ENCODE assay signal across 9 mouse cellular contexts in the genomic region with DNA sequence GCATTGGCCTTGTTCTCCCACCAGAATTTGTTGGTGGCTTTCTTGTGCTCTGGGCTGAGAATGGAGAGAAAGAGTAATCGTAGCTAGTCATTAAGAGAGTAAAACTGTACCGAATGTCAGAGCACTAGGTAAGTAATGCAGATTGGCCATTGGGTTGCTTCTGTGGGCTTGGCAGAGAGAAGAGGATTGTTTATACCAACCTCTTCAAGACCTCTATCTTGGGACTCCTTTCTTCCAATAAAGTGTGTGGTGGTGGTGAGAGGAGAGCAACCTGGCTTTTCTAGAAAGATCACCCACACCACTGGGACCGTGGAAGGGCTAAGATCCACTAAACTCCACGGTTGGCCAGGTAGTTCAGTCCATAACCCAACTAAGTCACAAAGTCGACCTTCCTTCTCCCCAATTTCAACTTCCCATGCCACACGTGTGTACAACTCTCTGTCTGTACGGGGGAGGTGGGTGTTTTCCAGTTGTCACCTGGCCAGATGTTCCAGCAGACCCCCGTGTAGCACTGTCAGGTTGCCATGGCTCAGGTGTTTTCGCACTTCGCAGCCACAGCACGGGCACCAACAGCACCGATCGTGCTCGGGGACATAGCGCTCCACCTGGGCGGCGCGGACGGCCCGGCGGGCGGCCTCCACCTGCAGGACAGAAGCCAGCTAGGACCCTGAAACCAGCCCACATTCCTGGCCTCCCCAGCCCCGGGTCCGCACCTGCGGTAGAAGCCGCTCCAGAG. TPM values are rescaled to one million over a fixed set of nuclear protein-coding genes. Genes with fewer than 3 reads are reported as not detected.
DNase-seq lines count a peak whose midpoint lies in the region; ATAC-seq and TF ChIP-seq lines count a peak whose summit lies in the region.
"Had no signal": no experiment of that assay in that cellular context is flagged by ENCODE, and none has a peak within 500 bp of the region (broad histone marks: within the 10 kb centered on the region; RNA-seq: fewer than 3 reads in every experiment).

No protein-coding gene starts in this region.

- WGBS in kidney, embryonic 14.5 days: 8% methylated on average over 26 of the region's 26 CpGs
- 3% methylated on average over 26 of the region's 26 CpGs for WGBS in bone marrow, adult 2 months
- 8% methylated on average over 26 of the region's 26 CpGs for WGBS in forebrain, postnatal 0 days

- H3K9ac ChIP-seq in kidney, embryonic 14.5 days (ENCODE audit: low read depth, low read length): peak overlapping the region; percentile 79
- H3K9ac ChIP-seq in forebrain, postnatal 0 days: peak overlapping the region; percentile 76

- TF ChIP-seq POLR2A in bone marrow, adult 2 months (IDR thresholded peaks at IDR 0.05; ENCODE audit: borderline replicate concordance, control insufficient read depth, low read depth, low read length): no peak

- peak overlapping the region; percentile 86 for H3K4me2 ChIP-seq in kidney, embryonic 14.5 days (replicated peaks; ENCODE audit: low read depth, low read length)
- H3K4me2 ChIP-seq in forebrain, postnatal 0 days (ENCODE audit: low read depth): peak overlapping the region; percentile 98

- no peaks in the 10 kb centered on the region for H3K27me3 ChIP-seq in kidney, embryonic 14.5 days (ENCODE audit: control insufficient read depth, insufficient read depth, low read length)
- H3K27me3 ChIP-seq in forebrain, postnatal 0 days (ENCODE audit: insufficient read depth, low read length): no peaks in the 10 kb centered on the region

- TF ChIP-seq CTCF in bone marrow, adult 2 months (IDR thresholded peaks at IDR 0.05; ENCODE audit: control insufficient read depth, insufficient read depth, low read length): no peak
- TF ChIP-seq CTCF in forebrain, postnatal 0 days (IDR thresholded peaks at IDR 0.05; ENCODE audit: low read depth): no peak

- no peak for DNase-seq in kidney, adult 11 months
- no peak for DNase-seq in forebrain, postnatal 0 days
- no peak for DNase-seq in layer of hippocampus, postnatal 14 days (ENCODE audit: low spot score in 2 of 2)
- no peak for DNase-seq in embryo, embryonic 10 days (ENCODE audit: low spot score)
- no peak for DNase-seq in thymus, postnatal 25 days

- H3K9me3 ChIP-seq in kidney, embryonic 14.5 days (ENCODE audit: control insufficient read depth, low read length): no peaks in the 10 kb centered on the region
- H3K9me3 ChIP-seq in forebrain, postnatal 0 days (ENCODE audit: low read length): no peaks in the 10 kb centered on the region

- peak overlapping the region; percentile 48; the same call in 1 of the 2 replicates for H3K27ac ChIP-seq in kidney, embryonic 14.5 days (ENCODE audit: low read depth, low read length)
- peak overlapping the region; percentile 69 for H3K27ac ChIP-seq in bone marrow, adult 2 months (ENCODE audit: control insufficient read depth, insufficient read depth, low read depth, low read length, poor library complexity)
- peak overlapping the region; percentile 77; the same call in 1 of the 2 replicates for H3K27ac ChIP-seq in forebrain, postnatal 0 days (ENCODE audit: low read depth, low read length)

- peaks cover 5% of the 10 kb centered on the region; the same call in 1 of the 2 replicates for H3K4me1 ChIP-seq in kidney, embryonic 14.5 days (ENCODE audit: control insufficient read depth, insufficient read depth, low read length)
- H3K4me1 ChIP-seq in bone marrow, adult 2 months (ENCODE audit: control insufficient read depth, insufficient read depth, low read length): peaks cover 2% of the 10 kb centered on the region
- H3K4me1 ChIP-seq in forebrain, postnatal 0 days (ENCODE audit: insufficient read depth): peaks cover 6% of the 10 kb centered on the region; the same call in 1 of the 2 replicates

- H3K4me3 ChIP-seq in kidney, embryonic 14.5 days (ENCODE audit: low read length): peak overlapping the region; percentile 85
- peak overlapping the region; percentile 97 for H3K4me3 ChIP-seq in bone marrow, adult 2 months (replicated peaks; ENCODE audit: control insufficient read depth, low read depth, low read length)
- H3K4me3 ChIP-seq in forebrain, postnatal 0 days (ENCODE audit: low read depth, low read length): peak overlapping the region; percentile 72

- ATAC-seq in kidney, embryonic 14.5 days (ENCODE audit: low FRiP score, low TSS enrichment): peak; percentile 83
- ATAC-seq in forebrain, postnatal 0 days: peak; percentile 26; the same call in 1 of the 2 replicates
- ATAC-seq in megakaryocyte-erythroid progenitor cell, adult 5-6 weeks (replicated peaks; ENCODE audit: low FRiP score, low TSS enrichment, poor library complexity, severe bottlenecking): peak; percentile 13; the same call in 1 of the 2 replicates

- peaks cover 22% of the 10 kb centered on the region for H3K36me3 ChIP-seq in kidney, embryonic 14.5 days (ENCODE audit: control insufficient read depth, insufficient read depth, low read length)
- peaks cover 10% of the 10 kb centered on the region for H3K36me3 ChIP-seq in forebrain, postnatal 0 days (ENCODE audit: insufficient read depth)

RNA-seq across cellular contexts. Expression of a gene that starts 1.0 kb away (rescaled TPM):
- 26.7 and 28.3 TPM in 2 replicates for polyA plus RNA-seq in kidney, embryonic 14.5 days (2014; fragmentation: Nextera tagmentation; extraction: Ambion mirVana)
- 22.1 and 68.9 TPM in 2 replicates for polyA plus RNA-seq in bone marrow, adult 2 months (2011; ENCODE audit: insufficient read depth, insufficient read length, low replicate concordance, missing spikeins)
- 24.4 and 24.5 TPM in 2 replicates for total RNA-seq in forebrain, postnatal 0 days (2014; rRNA removed)
- polyA plus RNA-seq in forebrain, postnatal 0 days (2015; fragmentation: Nextera tagmentation; extraction: Ambion mirVana): 20.1 and 25.2 TPM in 2 replicates
- total RNA-seq in megakaryocyte-erythroid progenitor cell, adult 5-6 weeks (2014; fragmentation: Nextera tagmentation): 51.4 and 56.1 TPM in 2 replicates
- 18.9 and 19.3 TPM in 2 replicates for total RNA-seq in megakaryocyte-erythroid progenitor cell, adult 5-6 weeks (2017)
- total RNA-seq in layer of hippocampus, postnatal 14 days (2021): 10 to 100 TPM; 19.6 to 24.1 TPM

RNA-seq across cellular contexts. Expression of a gene that starts 9.9 kb away (rescaled TPM):
- 143 and 162 TPM in 2 replicates for polyA plus RNA-seq in kidney, embryonic 14.5 days (2014; fragmentation: Nextera tagmentation; extraction: Ambion mirVana)
- polyA plus RNA-seq in bone marrow, adult 2 months (2011; ENCODE audit: insufficient read depth, insufficient read length, low replicate concordance, missing spikeins): 36.9 and 50.1 TPM in 2 replicates
- 195 and 237 TPM in 2 replicates for total RNA-seq in forebrain, postnatal 0 days (2014; rRNA removed)
- 369 and 397 TPM in 2 replicates for polyA plus RNA-seq in forebrain, postnatal 0 days (2015; fragmentation: Nextera tagmentation; extraction: Ambion mirVana)
- 71.6 and 116 TPM in 2 replicates for total RNA-seq in megakaryocyte-erythroid progenitor cell, adult 5-6 weeks (2014; fragmentation: Nextera tagmentation)
- total RNA-seq in megakaryocyte-erythroid progenitor cell, adult 5-6 weeks (2017): 28.4 and 36.8 TPM in 2 replicates
- total RNA-seq in layer of hippocampus, postnatal 14 days (2021): 10 to 100 TPM; 67.9 to 73.9 TPM

RNA-seq across cellular contexts. Expression of a gene that starts 10.4 kb away (rescaled TPM):
- 2,593 and 3,221 TPM in 2 replicates for polyA plus RNA-seq in kidney, embryonic 14.5 days (2014; fragmentation: Nextera tagmentation; extraction: Ambion mirVana)
- polyA plus RNA-seq in bone marrow, adult 2 months (2011; ENCODE audit: insufficient read depth, insufficient read length, low replicate concordance, missing spikeins): 1,039 and 1,790 TPM in 2 replicates
- 704 and 1,244 TPM in 2 replicates for total RNA-seq in forebrain, postnatal 0 days (2014; rRNA removed)
- polyA plus RNA-seq in forebrain, postnatal 0 days (2015; fragmentation: Nextera tagmentation; extraction: Ambion mirVana): 1,723 and 2,412 TPM in 2 replicates
- 4,337 and 4,372 TPM in 2 replicates for total RNA-seq in megakaryocyte-erythroid progenitor cell, adult 5-6 weeks (2014; fragmentation: Nextera tagmentation)
- total RNA-seq in megakaryocyte-erythroid progenitor cell, adult 5-6 weeks (2017): 1,747 and 2,464 TPM in 2 replicates
- total RNA-seq in layer of hippocampus, postnatal 14 days (2021): 100 to 1,000 TPM; 593 to 617 TPM

RNA-seq across cellular contexts. Expression of a gene that starts 20.7 kb away (rescaled TPM):
- 29.9 and 37.8 TPM in 2 replicates for polyA plus RNA-seq in kidney, embryonic 14.5 days (2014; fragmentation: Nextera tagmentation; extraction: Ambion mirVana)
- polyA plus RNA-seq in bone marrow, adult 2 months (2011; ENCODE audit: insufficient read depth, insufficient read length, low replicate concordance, missing spikeins): 9.8 and 16.9 TPM in 2 replicates
- 51.6 and 69.5 TPM in 2 replicates for total RNA-seq in forebrain, postnatal 0 days (2014; rRNA removed)
- 32.3 and 39.4 TPM in 2 replicates for polyA plus RNA-seq in forebrain, postnatal 0 days (2015; fragmentation: Nextera tagmentation; extraction: Ambion mirVana)
- total RNA-seq in megakaryocyte-erythroid progenitor cell, adult 5-6 weeks (2014; fragmentation: Nextera tagmentation): 20.5 and 32.2 TPM in 2 replicates
- 11.4 and 43.0 TPM in 2 replicates for total RNA-seq in megakaryocyte-erythroid progenitor cell, adult 5-6 weeks (2017)
- total RNA-seq in layer of hippocampus, postnatal 14 days (2021): 10 to 100 TPM; 39.8 to 41.0 TPM

RNA-seq across cellular contexts. Expression of a gene that starts 23.6 kb away (rescaled TPM):
- not detected in 2 replicates for polyA plus RNA-seq in kidney, embryonic 14.5 days (2014; fragmentation: Nextera tagmentation; extraction: Ambion mirVana)
- polyA plus RNA-seq in bone marrow, adult 2 months (2011; ENCODE audit: insufficient read depth, insufficient read length, low replicate concordance, missing spikeins): not detected in 2 replicates
- not detected in 2 replicates for total RNA-seq in forebrain, postnatal 0 days (2014; rRNA removed)
- polyA plus RNA-seq in forebrain, postnatal 0 days (2015; fragmentation: Nextera tagmentation; extraction: Ambion mirVana): not detected in 2 replicates
- total RNA-seq in megakaryocyte-erythroid progenitor cell, adult 5-6 weeks (2014; fragmentation: Nextera tagmentation): not detected in 2 replicates
- not detected in 2 replicates for total RNA-seq in megakaryocyte-erythroid progenitor cell, adult 5-6 weeks (2017)
- not detected for total RNA-seq in layer of hippocampus, postnatal 14 days (2021)
- total RNA-seq: neutrophil, adult 5-6 weeks had no signal

Comparison
In these comparisons a context has a peak if more than half of its experiments do, and no peak if none do; other contexts are left out.
1. ATAC-seq: peak in every context shown above with its lines; median percentile 83 in kidney, embryonic 14.5 days; 26 in forebrain, postnatal 0 days; 13 in megakaryocyte-erythroid progenitor cell, adult 5-6 weeks.